Mouse (Mus musculus) adrenal gland, postnatal 14 days (tissue): ENCODE data around the gene Tcl1. TPM values are rescaled to one million over a fixed set of nuclear protein-coding genes. Genes with fewer than 3 reads are reported as not detected.
A peak's percentile ranks its signal among the peaks of the same experiment; 100 is the strongest.
"Not testable (repeated sequence)": the region's sequence is repeated elsewhere in the genome, so short reads cannot be mapped to it uniquely, and the experiment has no call there.

ENCODE experiments used
- DNase-seq: peaks from one replicate; pipeline ENCODE4 v3.0.0; 2021; ENCODE audit warnings: mixed read lengths
- long read RNA-seq, 2 experiments: library from polyadenylated mRNA; stranded (forward); transcript quantifications; one replicate each; pipeline ENCODE4 v2.0.0; 2021
- total RNA-seq: library from RNA; stranded (reverse); gene quantifications from 2 replicates; pipeline ENCODE4 v1.2.3, GENCODE M21; 2021

Tcl1 gene
- total RNA-seq: not detected in 2 replicates
- long read RNA-seq, experiment 1, partial matches to known transcripts: 0 of 1 reads
- long read RNA-seq, experiment 1, other reads (novel, unspliced or antisense): 0 of 1 reads
- long read RNA-seq, experiment 2: 0 reads

DNA sequence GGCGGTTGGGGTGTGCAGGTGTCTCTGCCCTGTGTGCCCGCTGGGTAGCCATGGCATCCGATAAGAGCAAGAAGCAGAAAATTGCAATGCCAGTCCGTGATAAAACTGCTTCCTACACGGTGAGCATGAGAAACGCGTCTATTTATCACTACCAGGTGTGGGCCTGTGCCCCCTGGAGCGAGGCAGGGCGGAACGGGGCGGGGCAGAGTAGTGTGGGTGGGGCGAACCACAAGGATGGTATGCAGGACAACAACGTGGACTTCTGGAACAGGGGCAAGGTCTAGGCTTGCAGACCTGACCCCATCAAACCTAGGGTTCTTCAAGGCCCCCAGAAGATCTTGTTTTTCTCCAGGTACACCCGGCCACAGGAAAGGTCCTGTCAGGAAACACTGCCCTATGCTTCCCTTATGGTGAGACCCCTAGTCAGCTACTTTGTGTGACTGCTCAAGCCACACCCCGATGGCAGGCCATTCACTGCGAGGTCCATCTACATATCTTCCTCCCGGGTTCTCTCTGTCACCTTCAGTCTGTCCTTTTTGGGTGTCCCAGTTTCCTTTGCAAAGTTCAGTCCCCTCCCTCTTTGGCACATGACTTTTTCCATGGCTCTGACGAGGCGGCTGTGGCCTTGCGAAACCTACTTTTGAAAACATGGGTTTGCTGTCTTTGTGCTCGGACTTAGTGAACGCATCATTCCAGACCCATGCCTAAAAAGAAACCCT lies at the start of gene Tcl1:
Tcl1 (minus strand) TSS at position 193 of the 719 bp plus-strand sequence.
- no peak for DNase-seq

DNA sequence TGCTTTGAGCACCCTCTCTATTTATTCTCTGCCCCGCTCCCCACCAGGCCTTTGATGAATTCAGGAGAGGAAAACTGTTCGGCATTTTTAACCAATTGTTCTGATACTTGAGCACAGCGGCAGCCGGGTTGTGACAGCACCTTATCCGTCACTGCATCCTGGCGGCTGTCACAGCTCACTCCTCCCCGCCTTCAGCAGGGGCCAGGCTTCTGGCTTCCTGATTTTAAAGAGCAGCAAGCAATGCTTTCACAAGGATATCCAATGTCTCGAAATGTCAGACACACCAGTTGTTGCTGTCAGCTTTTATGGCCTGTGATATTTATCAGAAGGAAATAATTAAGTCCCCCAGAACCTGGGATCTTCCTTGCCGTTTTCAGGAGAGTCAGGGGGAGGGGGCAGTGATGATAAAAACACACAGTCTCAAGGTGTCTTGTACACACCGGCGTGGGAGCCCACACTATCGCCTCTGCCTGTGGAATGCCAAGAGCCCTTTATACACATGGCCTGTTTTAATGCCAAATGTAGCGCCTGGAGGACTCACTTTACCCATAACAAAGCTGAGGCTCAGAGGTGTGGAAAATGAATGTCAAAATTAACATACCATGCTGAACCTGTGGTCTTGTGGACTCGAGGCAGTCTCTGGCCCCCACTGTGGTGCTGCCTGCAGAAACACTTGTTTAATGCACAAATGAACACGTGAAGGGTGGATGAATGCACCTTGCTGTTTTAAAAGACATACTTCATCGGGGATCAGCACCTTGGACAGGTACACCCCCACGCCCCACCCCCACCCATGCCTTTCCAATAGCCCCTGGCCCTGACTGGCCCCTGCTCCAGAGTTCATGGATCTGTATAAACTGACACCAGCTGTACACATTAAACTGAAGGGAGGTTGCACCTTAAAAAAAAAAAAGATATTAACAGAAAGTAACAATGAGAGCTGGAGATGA lies 48.7 kb upstream of the Tcl1 start:
- no peak for DNase-seq

DNA sequence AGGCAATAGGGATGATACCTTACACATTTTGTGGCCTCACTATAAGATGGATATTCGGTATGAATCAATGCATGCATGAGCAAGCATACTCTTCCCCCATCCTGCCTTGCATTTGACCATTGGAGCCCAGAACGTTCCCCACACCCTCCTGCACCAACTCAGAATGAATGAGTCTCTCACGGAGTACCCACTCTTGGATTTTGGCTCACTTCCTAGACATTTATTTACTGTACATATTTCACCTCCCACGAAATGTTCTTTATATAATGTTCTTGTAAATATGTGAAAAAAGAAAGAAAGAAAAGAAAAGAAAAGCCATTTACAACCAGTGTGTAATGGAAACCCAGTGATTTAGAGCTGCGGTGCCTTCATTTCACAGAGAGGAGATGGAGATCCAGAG lies 44.5 kb upstream of the Tcl1 start:
- no peak for DNase-seq

DNA sequence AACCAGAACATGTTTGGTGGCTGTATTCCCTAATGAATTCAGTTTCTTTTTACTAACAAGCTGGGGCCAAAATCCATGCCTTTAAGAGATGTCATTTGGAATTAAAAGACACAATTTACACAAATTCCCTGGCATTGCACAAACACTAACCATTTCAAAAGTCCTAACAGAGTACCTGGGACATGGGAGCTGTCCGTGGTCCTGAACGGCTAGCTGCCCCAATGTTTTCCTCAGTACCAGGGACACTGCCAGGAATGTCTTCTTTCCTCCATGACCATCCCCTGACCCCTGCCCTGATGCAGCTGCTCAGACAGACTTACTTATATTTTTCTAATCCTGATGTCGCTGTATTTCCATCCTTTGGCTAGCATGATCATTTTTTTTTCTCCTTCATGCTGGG lies 43.5 kb upstream of the Tcl1 start:
- peak; percentile 64 for DNase-seq

- DNase-seq: no peak
These were observed 36.6 kb upstream of the Tcl1 start for GRCm38 (mm10) chr12:105259221-105259620.

GRCm38 (mm10) chr12:105258787-105259186 lies 36.2 kb upstream of the Tcl1 start:
- DNase-seq: no peak

DNA sequence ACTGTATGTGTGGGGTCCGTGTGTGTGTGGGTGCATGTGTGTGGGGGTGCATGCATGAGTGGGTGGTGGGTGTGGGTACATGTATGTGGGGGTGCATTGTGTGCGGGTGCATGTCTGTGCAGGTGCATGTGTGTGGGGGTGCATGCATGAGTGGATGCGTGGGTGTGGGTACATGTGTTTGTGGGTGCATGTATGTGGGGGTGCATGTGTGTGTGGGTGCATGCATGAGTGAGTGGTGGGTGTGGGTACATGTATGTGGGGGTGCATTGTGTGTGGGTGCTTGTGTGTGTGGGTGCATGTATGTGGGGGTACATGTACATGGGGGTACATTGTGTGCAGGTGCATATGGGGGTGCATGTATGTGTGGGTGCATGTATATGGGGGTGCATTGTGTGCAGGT lies 31.2 kb upstream of the Tcl1 start:
- DNase-seq: no peak

DNA sequence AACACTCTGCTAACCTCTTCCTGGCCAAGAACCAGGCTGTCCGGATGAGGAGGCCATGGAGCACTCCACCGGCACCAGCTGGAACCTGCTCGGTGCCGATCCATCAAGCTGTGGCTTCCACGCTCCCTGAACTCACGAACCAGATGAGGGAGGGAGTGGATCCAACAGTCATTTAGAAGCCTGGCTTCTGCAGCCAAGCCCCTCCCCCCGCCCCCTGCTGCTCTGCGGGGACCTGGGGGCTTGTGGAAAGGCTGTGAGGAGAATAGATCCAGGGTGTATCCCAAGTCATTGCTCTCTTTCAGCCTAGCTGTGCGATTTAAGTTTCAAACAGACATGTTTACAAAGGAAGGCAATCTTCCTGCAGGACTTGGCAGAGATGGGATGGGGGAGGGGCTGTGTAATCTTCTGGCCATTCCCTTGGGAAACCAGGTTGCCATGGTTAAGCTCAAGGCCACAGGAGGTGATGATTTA lies 26.2 kb upstream of the Tcl1 start:
- DNase-seq: peak; percentile 41

- no peak for DNase-seq
These were observed 16.5 kb upstream of the Tcl1 start for GRCm38 (mm10) chr12:105239060-105239459.

- no peak for DNase-seq
These were observed 12.5 kb upstream of the Tcl1 start for GRCm38 (mm10) chr12:105235091-105235490.

DNA sequence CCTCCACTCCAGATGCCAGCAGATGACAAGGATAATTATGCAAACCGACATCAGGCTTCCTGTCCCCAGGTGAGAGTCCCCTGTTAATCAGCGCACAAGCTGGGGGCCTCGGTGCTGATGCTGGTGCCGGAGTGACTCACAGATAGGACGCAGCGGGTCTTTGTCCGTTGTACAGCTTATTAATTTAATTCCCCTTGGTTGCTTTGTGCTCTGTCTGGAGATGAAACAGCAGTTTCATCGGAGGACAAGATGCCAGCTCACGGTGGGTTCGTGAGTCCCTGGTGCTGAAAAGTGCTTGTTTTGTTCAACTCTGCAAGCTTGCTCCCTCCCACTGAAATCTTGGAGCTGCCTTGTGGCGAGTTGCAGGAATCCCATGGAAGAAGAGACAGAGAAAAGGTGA lies 11.8 kb upstream of the Tcl1 start:
- DNase-seq: no peak

DNA sequence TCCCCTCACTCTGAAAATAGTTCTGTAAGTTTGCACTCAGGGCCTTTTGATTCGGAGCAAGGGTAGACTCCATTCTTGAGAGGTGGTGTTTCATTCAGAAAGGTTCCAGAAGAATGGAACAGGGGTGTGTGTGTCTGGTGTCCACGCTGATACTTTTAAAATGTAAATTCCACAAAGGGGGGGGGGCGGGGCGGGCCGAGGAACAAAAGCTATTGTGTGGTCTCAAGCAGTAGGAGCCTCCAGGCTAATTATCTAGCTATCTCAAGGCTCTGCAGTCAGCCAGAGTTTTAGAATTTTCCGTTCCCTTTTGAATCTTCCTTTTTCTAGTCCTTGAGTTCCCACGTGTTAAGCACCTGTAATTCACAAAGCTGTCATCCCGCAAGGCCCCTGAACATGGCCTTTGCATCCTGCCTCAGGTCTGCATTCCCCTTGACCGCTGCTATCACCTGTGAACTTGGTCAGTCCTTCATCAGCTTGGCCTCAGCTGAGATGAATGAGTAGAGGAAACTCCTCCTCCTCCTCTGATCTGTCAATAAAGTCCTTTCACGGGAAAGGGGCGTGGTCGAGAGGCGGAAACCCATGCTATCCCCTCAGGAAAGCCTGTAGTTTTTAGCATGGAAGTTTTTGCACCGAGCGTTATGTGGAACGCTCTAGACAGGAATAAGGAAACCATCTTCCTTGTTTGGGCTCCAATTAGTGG lies 2.2 kb upstream of the Tcl1 start:
- no peak for DNase-seq

DNA sequence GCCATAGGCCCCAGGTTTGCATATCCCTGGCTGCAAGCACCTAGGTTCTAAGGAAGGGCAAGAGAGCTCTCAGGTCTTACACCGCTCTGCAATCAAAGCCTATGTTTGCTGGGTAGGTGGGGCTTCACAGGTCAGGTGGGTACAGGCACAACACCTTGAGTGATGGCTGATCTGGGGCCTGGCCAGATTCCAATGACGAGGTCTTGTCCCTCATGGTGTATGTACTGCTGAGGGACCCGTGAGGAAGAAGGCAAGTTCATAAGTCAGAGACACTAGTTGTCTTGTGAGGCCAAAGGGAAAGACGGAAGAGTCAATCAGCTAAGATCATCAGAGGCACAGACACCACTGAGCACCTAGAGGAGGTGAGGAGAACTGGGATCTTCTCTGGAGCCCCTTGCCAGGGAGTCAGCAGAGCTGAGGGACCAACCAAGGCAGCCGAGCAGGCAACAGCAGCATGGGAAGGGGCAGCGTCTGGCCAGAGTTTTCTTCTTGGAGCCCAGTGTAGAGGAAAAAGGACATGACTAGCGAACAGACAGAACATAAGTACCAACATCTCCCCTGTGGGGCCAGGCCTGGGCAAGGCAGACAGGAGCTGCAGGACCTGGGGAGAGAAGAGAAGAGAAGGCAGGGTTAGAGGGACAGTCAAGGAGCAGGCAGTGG lies 5.4 kb downstream of the Tcl1 start:
- DNase-seq: no peak

DNA sequence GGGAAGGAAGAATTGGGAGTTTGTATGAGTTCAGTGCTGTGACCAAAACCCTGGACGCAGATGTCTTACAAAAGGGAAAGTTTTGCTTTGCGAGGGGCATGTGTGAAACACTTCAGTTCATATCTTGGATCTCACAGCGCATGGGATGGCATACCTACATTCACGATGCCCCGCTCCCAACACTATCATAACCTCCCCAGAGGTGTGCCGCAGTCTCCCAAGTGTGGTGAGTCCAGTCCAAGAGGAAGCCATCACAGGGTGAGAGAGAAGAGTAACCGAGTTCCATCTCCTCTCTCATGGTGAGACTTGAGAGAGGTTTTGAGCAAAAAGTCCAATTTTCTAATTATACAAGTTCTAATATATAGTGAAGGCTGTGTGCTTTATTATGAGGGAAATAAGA lies 13.4 kb downstream of the Tcl1 start:
- DNase-seq: no peak

DNA sequence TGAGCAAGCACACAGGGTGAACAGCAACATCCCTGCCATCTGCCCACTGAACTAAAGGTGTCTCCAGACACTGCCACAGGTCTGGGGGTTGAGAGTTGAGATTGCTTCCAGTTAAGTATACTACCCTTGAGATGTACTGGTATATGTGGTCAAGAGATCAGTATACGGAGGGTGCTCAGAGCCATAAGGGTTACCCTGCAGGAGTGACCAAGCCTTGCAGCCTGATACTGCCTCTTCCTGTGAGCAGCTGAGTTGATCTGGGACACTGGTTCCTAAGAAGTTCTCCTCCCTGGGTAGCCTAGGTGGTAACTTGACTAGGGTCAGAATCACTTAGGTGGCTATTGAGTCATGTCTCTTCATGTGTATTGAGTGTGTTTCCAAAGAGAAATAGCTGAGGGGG lies 14.2 kb downstream of the Tcl1 start:
- DNase-seq: no peak

GRCm38 (mm10) chr12:105207071-105207470 lies 15.5 kb downstream of the Tcl1 start:
- no peak for DNase-seq

GRCm38 (mm10) chr12:105201657-105202056 lies 20.9 kb downstream of the Tcl1 start, which contains the start of gene Tcl1b4:
Tcl1b4 (plus strand) TSS chr12:105201957.
- not testable (repeated sequence) for DNase-seq

DNA sequence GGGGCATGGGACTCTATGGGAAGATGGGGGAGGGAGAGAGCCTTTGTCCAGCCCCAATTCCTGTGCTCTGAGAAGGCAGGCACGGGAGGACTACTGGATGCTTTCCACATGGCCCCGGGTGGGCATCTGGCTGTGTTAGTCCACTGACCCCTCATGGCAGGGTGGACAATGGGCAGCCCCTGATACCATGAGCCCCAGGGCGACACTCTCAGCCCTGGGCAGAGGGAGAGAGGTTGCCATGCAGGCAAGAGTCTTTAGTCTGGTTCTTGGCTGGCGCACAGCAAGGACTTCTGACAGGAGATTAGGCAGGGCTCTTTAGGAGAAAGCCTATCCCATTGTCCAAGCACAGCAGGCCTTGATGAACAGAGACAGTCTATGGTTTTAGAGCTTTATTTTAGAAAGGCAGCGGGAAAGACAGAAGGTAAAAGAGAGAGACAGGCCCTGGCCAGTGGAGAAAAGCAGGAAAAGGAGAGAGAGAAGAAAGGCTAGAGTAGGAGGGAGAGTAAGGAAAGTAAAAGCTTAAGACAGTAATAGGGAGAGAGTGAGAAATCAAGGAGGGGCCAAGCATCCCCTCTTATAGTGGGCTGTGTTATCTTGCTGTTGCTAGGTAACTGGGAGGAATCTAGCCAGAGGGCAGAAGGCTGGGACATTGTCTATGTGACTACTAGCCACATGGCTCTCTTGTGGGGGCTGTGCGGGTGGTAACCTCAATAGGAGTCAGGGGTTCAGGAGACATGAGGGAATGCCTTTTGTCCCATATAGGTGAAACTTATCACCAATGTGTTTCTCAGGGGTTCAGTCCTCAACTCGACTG lies 22.7 kb downstream of the Tcl1 start:
- DNase-seq: not testable (repeated sequence)

- DNase-seq: not testable (repeated sequence)
These were observed 31.9 kb downstream of the Tcl1 start, which contains the start of gene Tcl1b3 for GRCm38 (mm10) chr12:105190743-105191142. Tcl1b3 (plus strand) TSS chr12:105191043.

DNA sequence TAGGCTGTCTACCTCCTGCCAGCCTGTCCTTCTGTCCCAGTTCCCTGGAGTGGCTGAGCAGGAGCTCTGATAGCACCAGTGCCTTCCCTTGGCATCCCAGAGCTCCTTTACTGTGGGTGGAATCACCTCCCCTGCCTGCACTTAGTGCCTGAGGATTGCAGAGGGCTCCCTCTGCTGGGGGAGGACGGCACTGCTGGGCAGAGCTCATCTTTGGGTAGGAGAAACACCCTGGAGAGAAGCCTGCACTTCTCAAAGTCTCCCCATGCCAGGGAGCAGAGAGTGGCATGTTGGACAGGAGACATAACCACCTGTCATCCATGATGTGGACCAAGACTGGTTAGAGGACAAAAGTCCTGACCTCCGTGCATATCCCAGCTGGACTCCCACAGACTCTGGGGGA lies 33.6 kb downstream of the Tcl1 start:
- DNase-seq: peak; percentile 35
